Mouse (Mus musculus): ENCODE measurements at regions not wholly inside any gene's neighbourhood (a gene's known extent, or its start where the extent isn't known, plus 50 kb on each side); places are given as distances from the start of the nearest gene placed in this dataset.

DNA sequence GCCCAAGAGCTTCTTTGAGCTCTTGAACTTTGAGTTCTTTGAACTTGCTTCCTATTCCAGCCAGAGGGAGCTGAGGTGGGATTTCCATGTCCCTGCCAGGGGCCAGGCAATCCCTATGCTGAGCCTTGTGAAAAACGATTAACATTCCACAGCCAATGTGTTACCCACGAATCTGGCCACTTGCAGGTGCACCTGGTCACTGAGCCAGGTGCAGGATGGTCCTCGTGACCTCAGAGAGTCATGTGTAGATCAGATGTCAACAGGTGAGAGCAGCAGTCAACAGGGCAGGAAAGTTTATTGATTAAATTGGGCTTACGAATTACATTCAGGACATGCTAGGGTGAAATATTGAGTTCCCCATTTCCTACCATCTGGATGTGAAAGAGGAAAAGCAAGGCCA, 275.4 kb upstream of the Rsrc1 start:
- Histone ChIP-seq H3K4me2 (replicated peaks; ENCODE audit: low read depth, low read length) (no peak overlapping the region), H3K27me3 (ENCODE audit: insufficient read depth, low read length) (no peaks in the 10 kb centered on the region), H3K9ac (replicated peaks; ENCODE audit: low read length) (no peak overlapping the region), H3K36me3 (ENCODE audit: insufficient read depth, low read length) (no peaks in the 10 kb centered on the region), H3K27ac (ENCODE audit: low read length) (no peak overlapping the region), H3K4me3 (ENCODE audit: low read length) (no peak overlapping the region), H3K9me3 (ENCODE audit: low read length) (no peaks in the 10 kb centered on the region), H3K4me1 (ENCODE audit: insufficient read depth, low read length) (no peaks in the 10 kb centered on the region)
- 78% methylated on average over 4 of the region's 4 CpGs for WGBS
- no peak for ATAC-seq (ENCODE audit: low FRiP score, low TSS enrichment)

DNA sequence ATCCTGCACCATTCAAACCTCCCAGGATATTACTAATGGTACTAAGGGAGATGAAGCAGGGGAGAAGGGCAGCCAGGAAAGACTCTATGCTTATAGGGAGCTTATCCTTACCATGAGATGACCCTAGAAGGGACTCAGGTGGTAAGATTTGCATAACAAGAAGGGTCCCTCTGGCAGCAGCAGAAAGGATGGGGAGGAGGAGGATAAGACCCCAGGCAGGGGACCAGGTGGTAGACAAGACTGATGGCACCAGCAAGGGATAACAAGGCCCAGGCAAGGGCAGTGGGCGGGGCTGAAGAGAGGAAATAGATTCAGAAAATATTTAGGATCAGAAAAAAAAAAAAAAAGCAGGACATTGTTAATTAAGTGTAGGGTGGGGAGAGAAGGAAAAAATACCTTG, 245.7 kb upstream of the Rsrc1 start:
- no peak for ATAC-seq (ENCODE audit: low FRiP score, low TSS enrichment)
- no peak overlapping the region for H3K9ac ChIP-seq (replicated peaks; ENCODE audit: low read length)
- no peak overlapping the region for H3K27ac ChIP-seq (ENCODE audit: low read length)
- H3K9me3 ChIP-seq (ENCODE audit: low read length): no peaks in the 10 kb centered on the region
- 89% methylated on average over 1 of the region's 1 CpGs for WGBS
- H3K4me3 ChIP-seq (ENCODE audit: low read length): no peak overlapping the region
- no peaks in the 10 kb centered on the region for H3K27me3 ChIP-seq (ENCODE audit: insufficient read depth, low read length)
- no peaks in the 10 kb centered on the region for H3K36me3 ChIP-seq (ENCODE audit: insufficient read depth, low read length)
- H3K4me2 ChIP-seq (replicated peaks; ENCODE audit: low read depth, low read length): no peak overlapping the region
- H3K4me1 ChIP-seq (ENCODE audit: insufficient read depth, low read length): peaks cover 12% of the 10 kb centered on the region; the same call in 1 of the 2 replicates

DNA sequence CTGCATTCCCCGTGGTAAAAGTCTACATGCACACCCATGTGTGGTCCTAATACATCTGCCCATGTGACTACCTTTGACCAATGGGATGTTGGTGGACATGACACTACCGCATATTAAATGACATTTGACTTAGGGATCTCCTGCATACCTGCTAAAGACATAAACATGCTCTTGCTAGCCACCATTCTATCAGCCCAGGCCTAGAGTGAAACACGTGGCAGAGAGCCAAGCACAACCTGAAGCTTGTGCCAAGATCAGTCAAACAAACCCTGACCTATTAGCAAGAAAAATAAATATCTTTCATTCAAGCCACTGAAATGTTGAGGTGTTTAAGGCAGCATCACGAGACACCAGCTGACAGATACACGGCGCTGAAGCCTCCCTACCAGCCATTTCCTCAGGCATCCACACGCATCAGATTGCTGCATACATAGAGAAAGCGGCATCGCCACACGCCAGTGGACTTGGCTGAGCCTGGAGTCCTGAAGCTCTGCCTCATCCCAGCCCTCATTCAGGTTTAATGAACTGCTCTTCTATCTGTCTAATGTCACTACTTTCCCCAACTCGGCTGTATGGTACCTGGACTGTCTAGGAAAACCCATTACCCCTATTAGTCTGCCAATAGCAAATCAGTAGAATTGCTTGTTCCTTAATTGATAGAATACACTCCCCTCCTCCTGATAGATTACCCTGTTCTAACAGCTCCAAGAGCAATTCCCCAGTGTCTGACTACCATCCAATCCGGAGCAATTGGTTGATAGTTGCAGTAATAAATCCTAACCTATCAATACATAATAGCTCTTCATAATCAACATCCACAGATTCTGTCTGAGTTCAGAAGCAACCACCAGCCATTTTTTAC, 242.8 kb upstream of the Rsrc1 start:
- 49% methylated on average over 12 of the region's 12 CpGs for WGBS
- ATAC-seq (ENCODE audit: low FRiP score, low TSS enrichment): peak; percentile 37; the same call in 1 of the 2 replicates
- no peaks in the 10 kb centered on the region for H3K36me3 ChIP-seq (ENCODE audit: insufficient read depth, low read length)

DNA sequence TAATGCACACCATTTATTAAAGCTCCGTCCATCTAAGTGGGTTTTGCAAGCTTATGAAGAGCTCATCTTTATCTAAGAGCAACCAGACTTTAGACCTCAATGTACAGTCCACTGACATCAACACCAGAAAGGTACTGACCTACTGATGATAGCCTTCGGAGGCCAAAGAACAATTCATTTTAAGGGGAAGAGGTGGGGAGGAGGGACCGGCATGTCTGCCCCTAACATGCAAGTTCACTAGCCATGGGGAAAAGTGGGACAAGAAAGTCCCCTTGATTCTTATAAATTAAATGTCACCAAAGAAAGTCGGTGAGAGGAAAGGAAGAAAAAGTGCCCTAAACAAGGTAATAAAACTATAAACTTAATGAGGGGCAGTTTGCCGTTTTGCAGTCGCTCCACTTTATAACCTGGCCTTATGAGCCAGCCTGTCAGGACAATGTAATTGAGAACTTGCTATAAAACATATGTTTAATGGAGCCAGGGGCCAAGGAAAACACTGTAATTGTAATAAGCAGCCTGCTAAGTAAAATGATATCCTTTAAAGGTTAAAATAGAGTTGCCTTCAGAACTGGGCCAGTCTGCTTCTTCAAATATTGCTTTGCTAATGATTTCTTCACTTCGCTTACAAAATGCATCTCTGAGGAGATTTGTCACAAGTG, 241.7 kb upstream of the Rsrc1 start:
- Histone ChIP-seq H3K27ac (ENCODE audit: low read length) (no peak overlapping the region), H3K4me2 (replicated peaks; ENCODE audit: low read depth, low read length) (no peak overlapping the region), H3K36me3 (ENCODE audit: insufficient read depth, low read length) (no peaks in the 10 kb centered on the region), H3K9ac (replicated peaks; ENCODE audit: low read length) (no peak overlapping the region), H3K4me1 (ENCODE audit: insufficient read depth, low read length) (peaks cover 14% of the 10 kb centered on the region; the same call in 1 of the 2 replicates), H3K9me3 (ENCODE audit: low read length) (no peaks in the 10 kb centered on the region), H3K27me3 (ENCODE audit: insufficient read depth, low read length) (no peaks in the 10 kb centered on the region), H3K4me3 (ENCODE audit: low read length) (no peak overlapping the region)
- peak; percentile 68; the same call in 1 of the 2 replicates for ATAC-seq (ENCODE audit: low FRiP score, low TSS enrichment)
- 12% methylated on average over 7 of the region's 7 CpGs for WGBS

More for the DNA sequence above, 242.8 kb upstream of the Rsrc1 start:
- no peak overlapping the region for H3K4me2 ChIP-seq (replicated peaks; ENCODE audit: low read depth, low read length)
- no peak overlapping the region for H3K9ac ChIP-seq (replicated peaks; ENCODE audit: low read length)
- H3K4me1 ChIP-seq (ENCODE audit: insufficient read depth, low read length): peaks cover 14% of the 10 kb centered on the region; the same call in 1 of the 2 replicates
- H3K27ac ChIP-seq (ENCODE audit: low read length): no peak overlapping the region
- H3K27me3 ChIP-seq (ENCODE audit: insufficient read depth, low read length): no peaks in the 10 kb centered on the region
- no peak overlapping the region for H3K4me3 ChIP-seq (ENCODE audit: low read length)
- H3K9me3 ChIP-seq (ENCODE audit: low read length): no peaks in the 10 kb centered on the region

DNA sequence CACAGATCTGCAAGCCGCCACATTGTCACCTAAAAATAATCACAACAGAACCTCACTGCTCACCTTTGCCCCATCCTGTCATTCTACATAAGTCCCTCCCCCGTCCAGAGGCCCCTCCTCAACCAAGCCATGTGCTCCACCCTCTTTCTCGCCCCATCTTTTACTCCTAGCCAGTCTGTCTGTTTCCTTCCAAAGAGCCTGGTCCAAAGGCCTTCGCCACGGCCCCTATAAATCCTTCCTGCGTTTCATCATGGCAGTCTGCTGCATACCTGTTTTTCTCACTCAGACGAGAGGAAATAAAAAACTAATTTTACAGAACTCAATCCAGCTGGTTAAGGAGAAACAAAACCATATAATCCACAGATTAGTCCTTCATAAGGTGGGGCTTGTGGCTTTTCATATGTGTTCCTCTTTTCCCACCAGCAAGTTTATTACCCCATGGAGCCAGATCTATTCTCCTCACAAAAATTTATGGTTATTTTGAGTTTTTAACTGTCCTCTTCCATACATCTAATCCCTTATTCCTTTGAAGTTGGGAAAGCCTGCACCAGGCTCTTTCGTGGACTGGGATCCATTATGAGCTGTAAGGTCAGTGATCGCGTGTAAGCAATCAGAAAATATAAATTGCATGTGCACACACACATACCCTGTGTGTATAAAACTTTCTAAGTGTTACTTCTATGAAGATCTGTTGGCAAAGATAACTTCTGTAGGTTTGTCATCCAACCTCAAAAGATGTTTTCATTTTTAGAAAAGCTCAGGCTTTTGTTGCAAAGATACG, 236.9 kb upstream of the Rsrc1 start:
- Histone ChIP-seq H3K4me3 (ENCODE audit: low read length) (no peak overlapping the region), H3K27ac (ENCODE audit: low read length) (no peak overlapping the region), H3K9ac (replicated peaks; ENCODE audit: low read length) (no peak overlapping the region), H3K4me1 (ENCODE audit: insufficient read depth, low read length) (peaks cover 9% of the 10 kb centered on the region; the same call in 1 of the 2 replicates), H3K27me3 (ENCODE audit: insufficient read depth, low read length) (peaks cover 4% of the 10 kb centered on the region; the same call in 1 of the 2 replicates), H3K9me3 (ENCODE audit: low read length) (no peaks in the 10 kb centered on the region), H3K36me3 (ENCODE audit: insufficient read depth, low read length) (no peaks in the 10 kb centered on the region), H3K4me2 (replicated peaks; ENCODE audit: low read depth, low read length) (no peak overlapping the region)
- WGBS: 52% methylated on average over 11 of the region's 11 CpGs
- no peak for ATAC-seq (ENCODE audit: low FRiP score, low TSS enrichment)

DNA sequence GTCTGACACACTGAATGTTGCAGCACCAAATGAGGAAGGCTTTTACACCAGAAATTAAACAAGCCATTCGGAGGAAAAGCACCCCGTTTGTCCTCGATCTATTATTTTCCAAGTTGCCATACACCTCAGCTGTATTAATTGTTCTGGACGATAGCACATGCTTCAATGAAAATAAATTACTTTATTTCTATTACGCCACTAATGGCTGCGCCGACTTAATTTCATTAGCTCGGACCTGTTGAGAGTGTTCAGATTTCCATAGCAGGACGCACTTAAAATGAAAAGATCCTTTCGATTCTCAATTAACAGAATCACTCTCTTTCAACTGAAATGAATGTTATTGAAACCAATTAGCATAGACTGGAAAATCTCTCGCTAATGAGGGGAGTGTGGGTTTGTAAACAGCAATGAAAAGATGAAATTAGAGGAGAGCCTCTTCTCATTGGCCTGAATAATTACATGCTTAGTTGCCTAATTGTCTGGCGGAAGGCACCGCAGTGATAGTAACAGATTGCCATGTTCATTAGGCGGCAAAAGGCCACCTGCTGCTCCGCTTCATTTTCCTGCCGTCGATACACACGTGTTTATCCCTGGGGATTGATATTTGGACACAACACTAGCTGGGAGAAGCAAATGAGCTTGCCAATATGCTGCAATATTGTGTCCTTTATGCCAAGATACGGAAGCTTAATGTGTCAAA, 234.7 kb upstream of the Rsrc1 start:
- H3K4me3 ChIP-seq (ENCODE audit: low read length): no peak overlapping the region
- peaks cover 6% of the 10 kb centered on the region; the same call in 1 of the 2 replicates for H3K27me3 ChIP-seq (ENCODE audit: insufficient read depth, low read length)
- H3K36me3 ChIP-seq (ENCODE audit: insufficient read depth, low read length): no peaks in the 10 kb centered on the region
- no peak for ATAC-seq (ENCODE audit: low FRiP score, low TSS enrichment)
- WGBS: 81% methylated on average over 19 of the region's 19 CpGs
- no peaks in the 10 kb centered on the region for H3K9me3 ChIP-seq (ENCODE audit: low read length)
- no peak overlapping the region for H3K27ac ChIP-seq (ENCODE audit: low read length)
- H3K4me1 ChIP-seq (ENCODE audit: insufficient read depth, low read length): no peaks in the 10 kb centered on the region
- H3K4me2 ChIP-seq (replicated peaks; ENCODE audit: low read depth, low read length): 0 out of 2 replicates have a peak overlapping the region, but pooled peaks have one; percentile 15
- H3K9ac ChIP-seq (replicated peaks; ENCODE audit: low read length): no peak overlapping the region

DNA sequence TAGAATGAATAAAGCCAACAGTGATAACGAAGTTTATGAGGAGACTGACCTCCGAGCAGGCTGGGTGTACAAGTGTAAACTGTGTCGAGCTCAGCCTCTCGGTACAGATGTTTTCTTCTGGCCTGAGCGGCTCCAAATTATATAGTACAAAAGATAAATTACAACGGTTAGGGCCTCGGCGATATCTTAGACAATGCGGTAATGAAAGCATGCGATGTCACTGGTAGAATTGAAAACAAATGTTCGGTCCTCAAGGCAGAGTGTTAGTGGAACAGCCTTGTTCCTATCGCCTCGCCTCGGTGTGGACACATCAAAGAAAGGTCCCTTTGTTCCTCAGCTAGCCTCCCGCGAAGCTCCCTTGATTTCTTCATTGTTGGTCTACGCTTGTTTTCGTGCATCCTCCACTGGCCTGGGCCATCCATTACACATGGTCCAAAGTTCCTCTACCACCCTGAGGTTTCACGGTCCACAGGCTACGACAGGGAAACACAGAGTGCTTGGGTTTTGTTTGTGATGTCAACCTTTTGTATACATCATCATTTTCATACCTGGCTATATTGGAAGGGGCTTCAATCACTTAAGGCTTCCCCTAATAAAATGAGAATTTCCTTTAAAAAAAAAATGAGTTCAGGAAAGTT, 234.0 kb upstream of the Rsrc1 start:
- WGBS: 49% methylated on average over 20 of the region's 20 CpGs
- no peak; the same call in 1 of the 2 replicates for ATAC-seq (ENCODE audit: low FRiP score, low TSS enrichment)
- no peaks in the 10 kb centered on the region for H3K36me3 ChIP-seq (ENCODE audit: insufficient read depth, low read length)
- peak overlapping the region; percentile 15; the same call in 1 of the 2 replicates for H3K4me2 ChIP-seq (replicated peaks; ENCODE audit: low read depth, low read length)
- H3K4me3 ChIP-seq (ENCODE audit: low read length): no peak overlapping the region
- no peaks in the 10 kb centered on the region for H3K4me1 ChIP-seq (ENCODE audit: insufficient read depth, low read length)
- peaks cover 6% of the 10 kb centered on the region; the same call in 1 of the 2 replicates for H3K27me3 ChIP-seq (ENCODE audit: insufficient read depth, low read length)
- H3K9ac ChIP-seq (replicated peaks; ENCODE audit: low read length): no peak overlapping the region
- no peaks in the 10 kb centered on the region for H3K9me3 ChIP-seq (ENCODE audit: low read length)
- H3K27ac ChIP-seq (ENCODE audit: low read length): no peak overlapping the region

DNA sequence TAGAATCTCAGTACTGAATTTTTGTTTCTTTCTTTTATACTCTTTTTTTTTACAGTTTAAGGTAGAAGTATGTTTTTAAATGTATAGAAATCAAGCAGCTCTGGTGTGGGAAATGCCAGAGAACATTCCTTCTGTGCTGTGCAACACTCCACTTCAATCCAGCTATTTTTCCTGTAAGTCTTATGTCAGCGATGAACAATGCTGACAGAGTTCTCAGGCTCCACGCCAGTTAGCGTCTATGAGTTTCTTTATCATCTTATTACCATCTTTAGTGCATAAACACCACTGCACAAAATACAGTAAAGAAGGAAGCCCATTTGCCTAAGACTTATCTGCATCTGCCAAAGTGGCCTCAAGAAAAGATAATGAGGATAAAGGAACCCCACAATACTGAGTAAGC, 223.0 kb upstream of the Rsrc1 start:
- ATAC-seq (ENCODE audit: low FRiP score, low TSS enrichment): no peak
- WGBS: 81% methylated on average over 3 of the region's 3 CpGs
- Histone ChIP-seq H3K36me3 (ENCODE audit: insufficient read depth, low read length) (no peaks in the 10 kb centered on the region), H3K4me2 (replicated peaks; ENCODE audit: low read depth, low read length) (no peak overlapping the region), H3K4me1 (ENCODE audit: insufficient read depth, low read length) (no peaks in the 10 kb centered on the region), H3K27me3 (ENCODE audit: insufficient read depth, low read length) (no peaks in the 10 kb centered on the region), H3K4me3 (ENCODE audit: low read length) (no peak overlapping the region), H3K9me3 (ENCODE audit: low read length) (no peaks in the 10 kb centered on the region), H3K27ac (ENCODE audit: low read length) (no peak overlapping the region), H3K9ac (replicated peaks; ENCODE audit: low read length) (no peak overlapping the region)

DNA sequence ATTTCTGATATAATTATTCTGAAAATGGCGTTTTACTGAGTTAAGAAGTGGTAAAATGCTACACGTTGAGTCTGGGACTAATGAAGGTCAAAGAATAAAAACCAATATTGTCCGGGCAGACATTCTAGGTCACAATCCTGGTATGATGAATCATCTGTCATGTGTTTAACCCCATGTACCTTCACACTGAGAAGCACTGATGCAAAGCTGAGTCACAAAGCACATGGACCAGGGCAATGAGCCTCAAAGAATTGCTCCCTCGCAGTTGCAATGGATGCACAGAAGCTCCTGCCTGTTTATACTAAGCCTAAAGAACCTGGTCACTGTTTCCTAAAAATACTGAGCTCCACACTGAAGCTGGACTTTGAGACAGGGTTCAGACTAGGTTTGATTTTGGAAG, 221.3 kb upstream of the Rsrc1 start:
- no peaks in the 10 kb centered on the region for H3K27me3 ChIP-seq (ENCODE audit: insufficient read depth, low read length)
- H3K4me3 ChIP-seq (ENCODE audit: low read length): no peak overlapping the region
- H3K4me1 ChIP-seq (ENCODE audit: insufficient read depth, low read length): no peaks in the 10 kb centered on the region
- ATAC-seq (ENCODE audit: low FRiP score, low TSS enrichment): no peak
- H3K36me3 ChIP-seq (ENCODE audit: insufficient read depth, low read length): no peaks in the 10 kb centered on the region
- H3K9me3 ChIP-seq (ENCODE audit: low read length): no peaks in the 10 kb centered on the region
- no peak overlapping the region for H3K9ac ChIP-seq (replicated peaks; ENCODE audit: low read length)
- H3K4me2 ChIP-seq (replicated peaks; ENCODE audit: low read depth, low read length): no peak overlapping the region
- no peak overlapping the region for H3K27ac ChIP-seq (ENCODE audit: low read length)
- whole genome bisulfite sequencing: 86% methylated on average over 4 of the region's 4 CpGs
